Mouse (Mus musculus): ENCODE data around the gene Lyl1. TPM values are rescaled to one million over a fixed set of nuclear protein-coding genes. Genes with fewer than 3 reads are reported as not detected.

The Lyl1 gene
- polyA plus RNA-seq, 1 experiment from 2014 or later = 4.6 TPM

- under 1% methylated on average over 16 of the region's 16 CpGs for WGBS
- Histone ChIP-seq H3K27me3 (ENCODE audit: control insufficient read depth, insufficient read depth, low read length) (peaks cover 82% of the 10 kb centered on the region), H3K4me1 (ENCODE audit: control insufficient read depth, insufficient read depth, low read length) (peaks cover 20% of the 10 kb centered on the region), H3K9ac (ENCODE audit: low read length) (no peak overlapping the region), H3K4me3 (ENCODE audit: low read depth, low read length) (peak overlapping the region; percentile 18; the same call in 1 of the 2 replicates), H3K4me2 (ENCODE audit: low read depth) (peak overlapping the region; percentile 23), H3K9me3 (ENCODE audit: control insufficient read depth, low read length) (no peaks in the 10 kb centered on the region), H3K27ac (ENCODE audit: low read depth, low read length) (no peak overlapping the region), H3K36me3 (ENCODE audit: control insufficient read depth, insufficient read depth, low read length) (no peaks in the 10 kb centered on the region)
- ATAC-seq (ENCODE audit: insufficient read depth, low FRiP score, low TSS enrichment) = no peak
- peak; percentile 88 for DNase-seq (ENCODE audit: low spot score)
Observed at GRCm38 (mm10) chr8:84704356-84704755, 3.1 kb downstream of the Lyl1 start.

GRCm38 (mm10) chr8:84704867-84705831, 3.9 kb downstream of the Lyl1 start:
- no peaks in the 10 kb centered on the region for H3K9me3 ChIP-seq (ENCODE audit: control insufficient read depth, low read length)
- H3K4me2 ChIP-seq (ENCODE audit: low read depth) = peak overlapping the region; percentile 27
- H3K4me1 ChIP-seq (ENCODE audit: control insufficient read depth, insufficient read depth, low read length) = peaks cover 23% of the 10 kb centered on the region
- H3K27me3 ChIP-seq (ENCODE audit: control insufficient read depth, insufficient read depth, low read length) = peaks cover 87% of the 10 kb centered on the region
- H3K27ac ChIP-seq (ENCODE audit: low read depth, low read length) = no peak overlapping the region
- no peak overlapping the region for H3K9ac ChIP-seq (ENCODE audit: low read length)
- WGBS = 1% methylated on average over 54 of the region's 61 CpGs
- no peak for ATAC-seq (ENCODE audit: insufficient read depth, low FRiP score, low TSS enrichment)
- H3K4me3 ChIP-seq (ENCODE audit: low read depth, low read length) = peak overlapping the region; percentile 12; the same call in 1 of the 2 replicates
- peak; percentile 42 for DNase-seq (ENCODE audit: low spot score)
- no peaks in the 10 kb centered on the region for H3K36me3 ChIP-seq (ENCODE audit: control insufficient read depth, insufficient read depth, low read length)

GRCm38 (mm10) chr8:84705960-84706359, 4.7 kb downstream of the Lyl1 start:
- WGBS = under 1% methylated on average over 12 of the region's 12 CpGs

GRCm38 (mm10) chr8:84706610-84707266, 5.5 kb downstream of the Lyl1 start:
- Histone ChIP-seq H3K4me2 (ENCODE audit: low read depth) (peak overlapping the region; percentile 37), H3K4me1 (ENCODE audit: control insufficient read depth, insufficient read depth, low read length) (peaks cover 32% of the 10 kb centered on the region), H3K36me3 (ENCODE audit: control insufficient read depth, insufficient read depth, low read length) (no peaks in the 10 kb centered on the region), H3K9me3 (ENCODE audit: control insufficient read depth, low read length) (no peaks in the 10 kb centered on the region), H3K27ac (ENCODE audit: low read depth, low read length) (no peak overlapping the region), H3K27me3 (ENCODE audit: control insufficient read depth, insufficient read depth, low read length) (peaks cover 86% of the 10 kb centered on the region), H3K9ac (ENCODE audit: low read length) (peak overlapping the region; percentile 47), H3K4me3 (ENCODE audit: low read depth, low read length) (peak overlapping the region; percentile 19)
- WGBS = under 1% methylated on average over 44 of the region's 45 CpGs
- no peak for ATAC-seq (ENCODE audit: insufficient read depth, low FRiP score, low TSS enrichment)
- DNase-seq (ENCODE audit: low spot score) = peak; percentile 51

More at GRCm38 (mm10) chr8:84705960-84706359, 4.7 kb downstream of the Lyl1 start:
- Histone ChIP-seq H3K4me1 (ENCODE audit: control insufficient read depth, insufficient read depth, low read length) (peaks cover 25% of the 10 kb centered on the region), H3K9ac (ENCODE audit: low read length) (no peak overlapping the region), H3K4me2 (ENCODE audit: low read depth) (peak overlapping the region; percentile 27), H3K36me3 (ENCODE audit: control insufficient read depth, insufficient read depth, low read length) (no peaks in the 10 kb centered on the region), H3K27ac (ENCODE audit: low read depth, low read length) (no peak overlapping the region), H3K27me3 (ENCODE audit: control insufficient read depth, insufficient read depth, low read length) (peaks cover 89% of the 10 kb centered on the region), H3K4me3 (ENCODE audit: low read depth, low read length) (no peak overlapping the region), H3K9me3 (ENCODE audit: control insufficient read depth, low read length) (no peaks in the 10 kb centered on the region)
- ATAC-seq (ENCODE audit: insufficient read depth, low FRiP score, low TSS enrichment) (no peak), DNase-seq (ENCODE audit: low spot score) (no peak)

- H3K4me3 ChIP-seq (ENCODE audit: low read depth, low read length) = peak overlapping the region; percentile 19
- no peaks in the 10 kb centered on the region for H3K9me3 ChIP-seq (ENCODE audit: control insufficient read depth, low read length)
- ATAC-seq (ENCODE audit: insufficient read depth, low FRiP score, low TSS enrichment) (no peak), DNase-seq (ENCODE audit: low spot score) (peak; percentile 27)
- peak overlapping the region; percentile 47 for H3K9ac ChIP-seq (ENCODE audit: low read length)
- H3K4me2 ChIP-seq (ENCODE audit: low read depth) = peak overlapping the region; percentile 37
- H3K27me3 ChIP-seq (ENCODE audit: control insufficient read depth, insufficient read depth, low read length) = peaks cover 80% of the 10 kb centered on the region
- H3K27ac ChIP-seq (ENCODE audit: low read depth, low read length) = 0 out of 2 replicates have a peak overlapping the region, but pooled peaks have one; percentile 4
- peaks cover 39% of the 10 kb centered on the region for H3K4me1 ChIP-seq (ENCODE audit: control insufficient read depth, insufficient read depth, low read length)
- WGBS = 1% methylated on average over 21 of the region's 22 CpGs
- H3K36me3 ChIP-seq (ENCODE audit: control insufficient read depth, insufficient read depth, low read length) = no peaks in the 10 kb centered on the region
Observed at GRCm38 (mm10) chr8:84707267-84707883, 6.1 kb downstream of the Lyl1 start.

- Histone ChIP-seq H3K9ac (ENCODE audit: low read length) (peak overlapping the region; percentile 10; the same call in 1 of the 2 replicates), H3K4me3 (ENCODE audit: low read depth, low read length) (0 out of 2 replicates have a peak overlapping the region, but pooled peaks have one; percentile 10)
- DNase-seq (ENCODE audit: low spot score) = peak; percentile 34
Observed at GRCm38 (mm10) chr8:84708071-84708541, 6.8 kb downstream of the Lyl1 start.

GRCm38 (mm10) chr8:84708774-84709475, 7.7 kb downstream of the Lyl1 start:
- DNase-seq (ENCODE audit: low spot score) = peak; percentile 93
- Histone ChIP-seq H3K27ac (ENCODE audit: low read depth, low read length) (no peak overlapping the region), H3K27me3 (ENCODE audit: control insufficient read depth, insufficient read depth, low read length) (peaks cover 76% of the 10 kb centered on the region), H3K4me3 (ENCODE audit: low read depth, low read length) (no peak overlapping the region), H3K4me1 (ENCODE audit: control insufficient read depth, insufficient read depth, low read length) (peaks cover 50% of the 10 kb centered on the region), H3K36me3 (ENCODE audit: control insufficient read depth, insufficient read depth, low read length) (no peaks in the 10 kb centered on the region), H3K4me2 (ENCODE audit: low read depth) (no peak overlapping the region), H3K9ac (ENCODE audit: low read length) (no peak overlapping the region), H3K9me3 (ENCODE audit: control insufficient read depth, low read length) (no peaks in the 10 kb centered on the region)
- peak; percentile 46 for ATAC-seq (ENCODE audit: insufficient read depth, low FRiP score, low TSS enrichment)
- WGBS = 13% methylated on average over 12 of the region's 12 CpGs

More at GRCm38 (mm10) chr8:84708071-84708541, 6.8 kb downstream of the Lyl1 start:
- Histone ChIP-seq H3K9me3 (ENCODE audit: control insufficient read depth, low read length) (no peaks in the 10 kb centered on the region), H3K27me3 (ENCODE audit: control insufficient read depth, insufficient read depth, low read length) (peaks cover 76% of the 10 kb centered on the region), H3K4me1 (ENCODE audit: control insufficient read depth, insufficient read depth, low read length) (peaks cover 42% of the 10 kb centered on the region), H3K4me2 (ENCODE audit: low read depth) (peak overlapping the region; percentile 37; the same call in 1 of the 2 replicates), H3K27ac (ENCODE audit: low read depth, low read length) (no peak overlapping the region), H3K36me3 (ENCODE audit: control insufficient read depth, insufficient read depth, low read length) (no peaks in the 10 kb centered on the region)
- WGBS = under 1% methylated on average over 15 of the region's 15 CpGs
- no peak for ATAC-seq (ENCODE audit: insufficient read depth, low FRiP score, low TSS enrichment)

GRCm38 (mm10) chr8:84709931-84710330, 8.7 kb downstream of the Lyl1 start:
- Histone ChIP-seq H3K4me2 (ENCODE audit: low read depth) (no peak overlapping the region), H3K4me3 (ENCODE audit: low read depth, low read length) (no peak overlapping the region), H3K4me1 (ENCODE audit: control insufficient read depth, insufficient read depth, low read length) (peaks cover 51% of the 10 kb centered on the region), H3K9me3 (ENCODE audit: control insufficient read depth, low read length) (no peaks in the 10 kb centered on the region), H3K36me3 (ENCODE audit: control insufficient read depth, insufficient read depth, low read length) (no peaks in the 10 kb centered on the region), H3K27ac (ENCODE audit: low read depth, low read length) (no peak overlapping the region), H3K9ac (ENCODE audit: low read length) (no peak overlapping the region), H3K27me3 (ENCODE audit: control insufficient read depth, insufficient read depth, low read length) (peaks cover 76% of the 10 kb centered on the region)
- ATAC-seq (ENCODE audit: insufficient read depth, low FRiP score, low TSS enrichment) = no peak
- DNase-seq (ENCODE audit: low spot score) = no peak
- WGBS = 95% methylated on average over 1 of the region's 1 CpGs
